Mouse (Mus musculus) B cell, adult 62 days (primary cell): Measurements from ENCODE around the gene Mgam. TPM values are rescaled to one million over a fixed set of nuclear protein-coding genes. Genes with fewer than 3 reads are reported as not detected.

Experiments
- total RNA-seq: library from RNA; stranded (reverse); gene quantifications from 4 replicates; pipeline ENCODE4 v1.2.4, GENCODE M21; 2023

The Mgam gene
- not detected in 4 replicates for total RNA-seq

GRCm38 (mm10) chr6:40628406-40629000, at the start of gene Mgam:
Gene Mgam, plus strand, starts transcription at chr6:40628831.

DNA sequence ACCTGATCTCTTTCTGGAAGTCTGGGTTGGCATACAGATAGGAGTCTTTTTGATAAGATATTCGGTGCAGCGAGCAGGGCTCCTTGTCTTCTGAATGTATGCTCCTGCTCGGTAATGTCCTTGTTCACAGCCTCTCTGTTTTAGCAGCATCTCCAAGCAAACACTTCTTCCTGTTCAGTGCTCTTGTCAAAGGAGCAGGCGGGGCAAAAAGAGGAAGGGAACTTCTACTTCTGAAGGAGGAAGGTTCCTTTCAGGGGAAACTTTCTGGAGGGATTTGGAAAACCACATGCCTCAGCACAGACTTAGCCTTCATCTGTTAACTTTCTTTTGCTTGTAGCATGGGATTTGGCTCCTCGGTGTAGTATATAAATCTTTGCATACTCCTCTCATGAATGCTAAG, 43.0 kb upstream of the Mgam start, which contains the start of gene Clec5a:
TSS of gene Clec5a (minus strand) at position 177 of the 400 bp plus-strand sequence.

GRCm38 (mm10) chr6:40613260-40613852, 15.3 kb upstream of the Mgam start, which contains the start of gene Tas2r138:
Gene Tas2r138, minus strand, starts transcription at chr6:40613310.

Other genes with a start within 250 kb of the Mgam start
- 12.9 to 16.7 TPM (median 14.0 TPM) in 4 replicates for gene E330009J07Rik, start 192.7 kb upstream of the Mgam start, total RNA-seq
- not detected in 4 replicates for gene Wee2, start 189.7 kb upstream of the Mgam start, total RNA-seq
- gene Ssbp1, start 157.5 kb upstream of the Mgam start, total RNA-seq = 106 to 125 TPM (median 111 TPM) in 4 replicates
- 0.57 to 1.4 TPM (median 0.76 TPM) in 3 of 4 replicates, not detected in the other for gene Tas2r137, start 137.6 kb upstream of the Mgam start, total RNA-seq
- gene Tas2r108, start 135.3 kb upstream of the Mgam start, total RNA-seq = not detected in 4 replicates
- not detected in 4 replicates for gene Prss37, start 109.3 kb upstream of the Mgam start, total RNA-seq
- not detected in 4 replicates for gene Olfr461, start 73.8 kb upstream of the Mgam start, total RNA-seq
- not detected in 4 replicates for gene Olfr460, start 59.3 kb upstream of the Mgam start, total RNA-seq
- gene Clec5a, start 43.0 kb upstream of the Mgam start, total RNA-seq = not detected in 4 replicates
- gene Tas2r138, start 15.5 kb upstream of the Mgam start, total RNA-seq = not detected in 4 replicates